Mouse (Mus musculus): ENCODE measurements at regions not wholly inside any gene's neighbourhood (a gene's known extent, or its start where the extent isn't known, plus 50 kb on each side); places are given as distances from the start of the nearest gene placed in this dataset.

- H3K9ac ChIP-seq, result no peak overlapping the region
- no peaks in the 10 kb centered on the region for H3K4me1 ChIP-seq (ENCODE audit: insufficient read depth)
- TF ChIP-seq CTCF (IDR thresholded peaks at IDR 0.05; ENCODE audit: low read depth), result no peak
- no peaks in the 10 kb centered on the region for H3K27me3 ChIP-seq (ENCODE audit: insufficient read depth, low read length)
- DNase-seq (no peak), ATAC-seq (no peak)
- H3K27ac ChIP-seq (ENCODE audit: low read depth, low read length), result no peak overlapping the region
- WGBS, result 77% methylated on average over 4 of the region's 4 CpGs
- no peaks in the 10 kb centered on the region for H3K36me3 ChIP-seq (ENCODE audit: insufficient read depth)
- H3K4me2 ChIP-seq (ENCODE audit: low read depth), result no peak overlapping the region
- no peaks in the 10 kb centered on the region for H3K9me3 ChIP-seq (ENCODE audit: low read length)
- H3K4me3 ChIP-seq (ENCODE audit: low read depth, low read length), result no peak overlapping the region
Measured at GRCm38 (mm10) chr3:38636806-38637205, 152.2 kb upstream of the Ankrd50 start.

GRCm38 (mm10) chr3:38633347-38633746 lies 148.7 kb upstream of the Ankrd50 start:
- WGBS, result 76% methylated on average over 7 of the region's 7 CpGs
- no peaks in the 10 kb centered on the region for H3K27me3 ChIP-seq (ENCODE audit: insufficient read depth, low read length)
- no peak overlapping the region for H3K4me3 ChIP-seq (ENCODE audit: low read depth, low read length)
- DNase-seq (no peak), ATAC-seq (no peak)
- no peak for TF ChIP-seq CTCF (IDR thresholded peaks at IDR 0.05; ENCODE audit: low read depth)
- H3K9ac ChIP-seq, result no peak overlapping the region
- H3K9me3 ChIP-seq (ENCODE audit: low read length), result no peaks in the 10 kb centered on the region
- no peak overlapping the region for H3K27ac ChIP-seq (ENCODE audit: low read depth, low read length)
- H3K4me2 ChIP-seq (ENCODE audit: low read depth), result no peak overlapping the region
- no peaks in the 10 kb centered on the region for H3K4me1 ChIP-seq (ENCODE audit: insufficient read depth)
- H3K36me3 ChIP-seq (ENCODE audit: insufficient read depth), result no peaks in the 10 kb centered on the region

GRCm38 (mm10) chr3:38625575-38626184 lies 141.0 kb upstream of the Ankrd50 start:
- Histone ChIP-seq H3K4me3 (ENCODE audit: low read depth, low read length) (no peak overlapping the region), H3K9ac (no peak overlapping the region), H3K36me3 (ENCODE audit: insufficient read depth) (no peaks in the 10 kb centered on the region), H3K4me1 (ENCODE audit: insufficient read depth) (no peaks in the 10 kb centered on the region), H3K4me2 (ENCODE audit: low read depth) (no peak overlapping the region), H3K9me3 (ENCODE audit: low read length) (no peaks in the 10 kb centered on the region), H3K27me3 (ENCODE audit: insufficient read depth, low read length) (no peaks in the 10 kb centered on the region), H3K27ac (ENCODE audit: low read depth, low read length) (no peak overlapping the region)
- no peak for ATAC-seq
- DNase-seq, result no peak
- 75% methylated on average over 12 of the region's 12 CpGs for WGBS
- no peak for TF ChIP-seq CTCF (IDR thresholded peaks at IDR 0.05; ENCODE audit: low read depth)

GRCm38 (mm10) chr3:38617989-38618388 lies 133.3 kb upstream of the Ankrd50 start:
- H3K27ac ChIP-seq (ENCODE audit: low read depth, low read length), result no peak overlapping the region
- H3K9me3 ChIP-seq (ENCODE audit: low read length), result no peaks in the 10 kb centered on the region
- H3K36me3 ChIP-seq (ENCODE audit: insufficient read depth), result no peaks in the 10 kb centered on the region
- 66% methylated on average over 3 of the region's 3 CpGs for WGBS
- H3K27me3 ChIP-seq (ENCODE audit: insufficient read depth, low read length), result no peaks in the 10 kb centered on the region
- ATAC-seq (no peak), DNase-seq (no peak)
- no peak overlapping the region for H3K4me3 ChIP-seq (ENCODE audit: low read depth, low read length)
- H3K4me1 ChIP-seq (ENCODE audit: insufficient read depth), result no peaks in the 10 kb centered on the region
- H3K4me2 ChIP-seq (ENCODE audit: low read depth), result no peak overlapping the region
- no peak overlapping the region for H3K9ac ChIP-seq
- no peak for TF ChIP-seq CTCF (IDR thresholded peaks at IDR 0.05; ENCODE audit: low read depth)

GRCm38 (mm10) chr3:38617217-38617616 lies 132.6 kb upstream of the Ankrd50 start:
- no peak for DNase-seq
- Histone ChIP-seq H3K27ac (ENCODE audit: low read depth, low read length) (no peak overlapping the region), H3K9ac (no peak overlapping the region), H3K4me2 (ENCODE audit: low read depth) (no peak overlapping the region), H3K4me1 (ENCODE audit: insufficient read depth) (no peaks in the 10 kb centered on the region), H3K27me3 (ENCODE audit: insufficient read depth, low read length) (no peaks in the 10 kb centered on the region), H3K9me3 (ENCODE audit: low read length) (no peaks in the 10 kb centered on the region), H3K4me3 (ENCODE audit: low read depth, low read length) (no peak overlapping the region), H3K36me3 (ENCODE audit: insufficient read depth) (no peaks in the 10 kb centered on the region)
- ATAC-seq, result no peak
- 84% methylated on average over 8 of the region's 8 CpGs for WGBS
- no peak for TF ChIP-seq CTCF (IDR thresholded peaks at IDR 0.05; ENCODE audit: low read depth)

GRCm38 (mm10) chr3:38613706-38614105 lies 129.1 kb upstream of the Ankrd50 start:
- TF ChIP-seq CTCF (IDR thresholded peaks at IDR 0.05; ENCODE audit: low read depth), result no peak
- H3K4me3 ChIP-seq (ENCODE audit: low read depth, low read length), result no peak overlapping the region
- DNase-seq (no peak), ATAC-seq (no peak)
- H3K9me3 ChIP-seq (ENCODE audit: low read length), result no peaks in the 10 kb centered on the region
- H3K27me3 ChIP-seq (ENCODE audit: insufficient read depth, low read length), result no peaks in the 10 kb centered on the region
- no peak overlapping the region for H3K4me2 ChIP-seq (ENCODE audit: low read depth)
- WGBS, result 72% methylated on average over 6 of the region's 6 CpGs
- no peak overlapping the region for H3K27ac ChIP-seq (ENCODE audit: low read depth, low read length)
- no peak overlapping the region for H3K9ac ChIP-seq
- no peaks in the 10 kb centered on the region for H3K36me3 ChIP-seq (ENCODE audit: insufficient read depth)
- H3K4me1 ChIP-seq (ENCODE audit: insufficient read depth), result no peaks in the 10 kb centered on the region

- TF ChIP-seq CTCF (IDR thresholded peaks at IDR 0.05; ENCODE audit: low read depth), result no peak
- Histone ChIP-seq H3K36me3 (ENCODE audit: insufficient read depth) (no peaks in the 10 kb centered on the region), H3K27ac (ENCODE audit: low read depth, low read length) (no peak overlapping the region), H3K4me2 (ENCODE audit: low read depth) (no peak overlapping the region), H3K27me3 (ENCODE audit: insufficient read depth, low read length) (no peaks in the 10 kb centered on the region), H3K9ac (no peak overlapping the region), H3K4me1 (ENCODE audit: insufficient read depth) (no peaks in the 10 kb centered on the region), H3K4me3 (ENCODE audit: low read depth, low read length) (no peak overlapping the region), H3K9me3 (ENCODE audit: low read length) (no peaks in the 10 kb centered on the region)
- WGBS, result 100% methylated on average over 1 of the region's 1 CpGs
- no peak for ATAC-seq
- no peak for DNase-seq
Measured at GRCm38 (mm10) chr3:38591531-38591930, 106.9 kb upstream of the Ankrd50 start.

All from forebrain, postnatal 0 days (tissue).